Mouse (Mus musculus) liver, embryonic 15.5 days (tissue): ENCODE data around the gene Josd2. TPM values are rescaled to one million over a fixed set of nuclear protein-coding genes. Genes with fewer than 3 reads are reported as not detected.

Source experiments
- ATAC-seq: fragments of 200-750 bp; cut with Nextera tagmentation; 2 replicates; pipeline ENCODE4 v1.8.0; 2017; ENCODE audit warnings: moderate number of reproducible peaks, mild to moderate bottlenecking, moderate library complexity; ENCODE audit not compliant: insufficient read depth
- H3K27ac ChIP-seq: fragments of 300-500 bp; sonication (generic); replicated peaks from 2 replicates; pipeline ENCODE4 v1.5.1; 2015; ENCODE audit warnings: mild to moderate bottlenecking, inconsistent platforms
- H3K27me3 ChIP-seq: fragments of 300-500 bp; sonication (generic); 2 replicates; pipeline ENCODE4 v1.6.1; 2015; ENCODE audit warnings: mild to moderate bottlenecking, inconsistent platforms
- H3K36me3 ChIP-seq: fragments of 300-500 bp; sonication (generic); replicated peaks from 2 replicates; pipeline ENCODE4 v1.6.1; 2015; ENCODE audit warnings: moderate library complexity, mild to moderate bottlenecking, inconsistent platforms
- H3K4me1 ChIP-seq: fragments of 300-500 bp; sonication (generic); replicated peaks from 2 replicates; pipeline ENCODE4 v1.6.1; 2015; ENCODE audit warnings: inconsistent platforms
- H3K4me2 ChIP-seq: fragments of 300-500 bp; sonication (generic); 2 replicates; pipeline ENCODE4 v1.6.1; 2015; ENCODE audit warnings: moderate library complexity, mild to moderate bottlenecking, inconsistent platforms
- H3K4me3 ChIP-seq: fragments of 300-500 bp; sonication (generic); replicated peaks from 2 replicates; pipeline ENCODE4 v1.5.1; 2015; ENCODE audit warnings: mild to moderate bottlenecking, inconsistent platforms
- H3K9ac ChIP-seq: fragments of 300-500 bp; sonication (generic); 2 replicates; pipeline ENCODE4 v1.6.1; 2015; ENCODE audit warnings: moderate library complexity, mild to moderate bottlenecking, inconsistent platforms
- H3K9me3 ChIP-seq: fragments of 300-500 bp; sonication (generic); replicated peaks from 2 replicates; pipeline ENCODE4 v1.6.1; 2016; ENCODE audit warnings: inconsistent platforms
- whole genome bisulfite sequencing: fragments of 180-500 bp; shearing (Covaris S2); methylation state at CpG from one replicate; pipeline ENCODE4 v1.1.7; 2015; ENCODE audit warnings: mixed read lengths; ENCODE audit not compliant: insufficient replicate concordance; 5-methylcytosine and 5-hydroxymethylcytosine counted together
- microRNA-seq: library from miRNA; unstranded; fragments of <30 nt; microRNA quantifications from one replicate; pipeline ENCODE4, GENCODE M21; 2016
- polyA plus RNA-seq: library from polyadenylated mRNA; unstranded; fragments of >200 nt; fragmentation: Nextera tagmentation; extraction: Ambion mirVana; gene quantifications from 2 replicates; pipeline ENCODE4 v1.2.1, GENCODE M21; 2015

Josd2 gene
- polyA plus RNA-seq, 1 experiment from 2014 or later, result 175 TPM

- WGBS, result 51% methylated on average over 9 of the region's 9 CpGs
- Histone ChIP-seq H3K4me2 (no peak overlapping the region), H3K27ac (no peak overlapping the region), H3K4me1 (0 out of 2 replicates have a peak, but pooled peaks cover 6% of the 10 kb centered on the region), H3K4me3 (no peak overlapping the region), H3K36me3 (no peaks in the 10 kb centered on the region), H3K9ac (no peak overlapping the region), H3K9me3 (no peaks in the 10 kb centered on the region), H3K27me3 (peaks cover 81% of the 10 kb centered on the region)
- ATAC-seq, result no peak
Measured at GRCm38 (mm10) chr7:44519240-44519913, 51.6 kb downstream of the Josd2 start.

GRCm38 (mm10) chr7:44520990-44521389 lies 53.2 kb downstream of the Josd2 start:
- Histone ChIP-seq H3K27ac (no peak overlapping the region), H3K4me2 (no peak overlapping the region), H3K27me3 (peaks cover 83% of the 10 kb centered on the region), H3K4me3 (no peak overlapping the region), H3K9me3 (no peaks in the 10 kb centered on the region), H3K9ac (no peak overlapping the region), H3K36me3 (no peaks in the 10 kb centered on the region), H3K4me1 (0 out of 2 replicates have a peak, but pooled peaks cover 6% of the 10 kb centered on the region)
- WGBS, result 34% methylated on average over 3 of the region's 3 CpGs
- ATAC-seq, result no peak

Small RNA genes within 50 kb of the gene (microRNA-seq; reads per million reads assigned to microRNA genes)
- not detected for gene Mir7052

Other genes with a start within 250 kb of the Josd2 start
- gene Klk1, start 242.6 kb upstream of the Josd2 start, polyA plus RNA-seq, result 0.16 TPM in 1 of 2 replicates, not detected in the other
- 0.07 TPM in 1 of 2 replicates, not detected in the other for gene Gm36864, start 231.8 kb upstream of the Josd2 start, polyA plus RNA-seq
- gene 1700028J19Rik, start 221.3 kb upstream of the Josd2 start, polyA plus RNA-seq, result 0.94 and 1.2 TPM in 2 replicates
- gene 2410002F23Rik, start 221.3 kb upstream of the Josd2 start, polyA plus RNA-seq, result 28.0 and 30.3 TPM in 2 replicates
- 0.14 TPM in 1 of 2 replicates, not detected in the other for gene Acp4, start 210.6 kb upstream of the Josd2 start, polyA plus RNA-seq
- not detected in 2 replicates for gene Gm15517, start 206.5 kb upstream of the Josd2 start, polyA plus RNA-seq
- 0.54 and 0.63 TPM in 2 replicates for gene Clec11a, start 161.1 kb upstream of the Josd2 start, polyA plus RNA-seq
- gene Shank1, start 157.7 kb upstream of the Josd2 start, polyA plus RNA-seq, result 0.05 and 0.06 TPM in 2 replicates
- gene Syt3, start 83.9 kb upstream of the Josd2 start, polyA plus RNA-seq, result not detected in 2 replicates
- 0.16 TPM in 1 of 2 replicates, not detected in the other for gene 1700008O03Rik, start 82.2 kb upstream of the Josd2 start, polyA plus RNA-seq
- gene Lrrc4b, start 39.0 kb upstream of the Josd2 start, polyA plus RNA-seq, result 0.03 TPM in 1 of 2 replicates, not detected in the other
- gene Aspdh, start 2.6 kb upstream of the Josd2 start, polyA plus RNA-seq, result 14.3 and 17.3 TPM in 2 replicates
- gene Emc10, start 28.5 kb downstream of the Josd2 start, polyA plus RNA-seq, result 45.9 and 55.4 TPM in 2 replicates
- 1.7 and 2.0 TPM in 2 replicates for gene Fam71e1, start 28.6 kb downstream of the Josd2 start, polyA plus RNA-seq
- 0.08 and 0.10 TPM in 2 replicates for gene Mybpc2, start 56.7 kb downstream of the Josd2 start, polyA plus RNA-seq
- 0.85 and 0.89 TPM in 2 replicates for gene Spib, start 64.1 kb downstream of the Josd2 start, polyA plus RNA-seq
- 51.9 and 54.8 TPM in 2 replicates for gene Pold1, start 80.9 kb downstream of the Josd2 start, polyA plus RNA-seq
- gene Nr1h2, start 86.0 kb downstream of the Josd2 start, polyA plus RNA-seq, result 45.9 and 47.1 TPM in 2 replicates
- 13.8 and 14.2 TPM in 2 replicates for gene Napsa, start 104.4 kb downstream of the Josd2 start, polyA plus RNA-seq
- 0.05 TPM in 2 replicates for gene Kcnc3, start 122.7 kb downstream of the Josd2 start, polyA plus RNA-seq
- 0.18 and 0.41 TPM in 2 replicates for gene Myh14, start 202.9 kb downstream of the Josd2 start, polyA plus RNA-seq
- gene Izumo2, start 240.8 kb downstream of the Josd2 start, polyA plus RNA-seq, result not detected in 2 replicates